Mouse (Mus musculus): ENCODE results near the gene She.
"Not testable (repeated sequence)": the region's sequence is repeated elsewhere in the genome, so short reads cannot be mapped to it uniquely, and the experiment has no call there.

The She gene

GRCm38 (mm10) chr3:89830815-89831591, at the start of gene She:
Gene She (plus strand): TSS chr3:89831370.
- DNase-seq, result no peak

- DNase-seq, result no peak
These were observed 49.5 kb upstream of the She start for GRCm38 (mm10) chr3:89781640-89782039.

GRCm38 (mm10) chr3:89784991-89785753, 46.0 kb upstream of the She start:
- peak; percentile 69 for DNase-seq

- no peak for DNase-seq
These were observed 44.9 kb upstream of the She start for GRCm38 (mm10) chr3:89786275-89786674.

GRCm38 (mm10) chr3:89788680-89789352, 42.4 kb upstream of the She start:
- DNase-seq, result no peak

GRCm38 (mm10) chr3:89794616-89795015, 36.6 kb upstream of the She start:
- DNase-seq, result no peak

GRCm38 (mm10) chr3:89795746-89796145, 35.4 kb upstream of the She start:
- DNase-seq, result no peak

GRCm38 (mm10) chr3:89796358-89796757, 34.8 kb upstream of the She start:
- DNase-seq, result no peak

GRCm38 (mm10) chr3:89798518-89798917, 32.7 kb upstream of the She start:
- DNase-seq, result no peak

GRCm38 (mm10) chr3:89799476-89799875, 31.7 kb upstream of the She start:
- no peak for DNase-seq

GRCm38 (mm10) chr3:89800078-89800477, 31.1 kb upstream of the She start:
- not testable (repeated sequence) for DNase-seq

GRCm38 (mm10) chr3:89800774-89801506, 30.2 kb upstream of the She start:
- DNase-seq, result no peak

GRCm38 (mm10) chr3:89801507-89801847, 29.7 kb upstream of the She start:
- DNase-seq, result no peak

GRCm38 (mm10) chr3:89802876-89803275, 28.3 kb upstream of the She start:
- no peak for DNase-seq

GRCm38 (mm10) chr3:89805179-89805578, 26.0 kb upstream of the She start:
- no peak for DNase-seq

- DNase-seq, result no peak
These were observed 24.4 kb upstream of the She start for GRCm38 (mm10) chr3:89806751-89807150.

GRCm38 (mm10) chr3:89807171-89807570, 24.0 kb upstream of the She start:
- DNase-seq, result no peak

- DNase-seq, result no peak
These were observed 23.3 kb upstream of the She start for GRCm38 (mm10) chr3:89807881-89808280.

GRCm38 (mm10) chr3:89808638-89809037, 22.5 kb upstream of the She start:
- no peak for DNase-seq

- DNase-seq, result no peak
These were observed 20.3 kb upstream of the She start for GRCm38 (mm10) chr3:89810841-89811240.

- no peak for DNase-seq
These were observed 19.0 kb upstream of the She start for GRCm38 (mm10) chr3:89812166-89812565.

GRCm38 (mm10) chr3:89814051-89814450, 17.1 kb upstream of the She start:
- no peak for DNase-seq

GRCm38 (mm10) chr3:89817056-89817455, 14.1 kb upstream of the She start:
- DNase-seq, result no peak

All from cerebellum, adult 8-10 months (tissue).